Mouse (Mus musculus): ENCODE data around the gene 2610042L04Rik. TPM values are rescaled to one million over a fixed set of nuclear protein-coding genes. Genes with fewer than 3 reads are reported as not detected.
A peak's percentile ranks its signal among the peaks of the same experiment; 100 is the strongest.
"Not testable (repeated sequence)": the region's sequence is repeated elsewhere in the genome, so short reads cannot be mapped to it uniquely, and the experiment has no call there.

Gene 2610042L04Rik
- 4.5 and 5.6 TPM in 2 replicates for polyA plus RNA-seq (2014; fragmentation: Nextera tagmentation; extraction: Ambion mirVana)

DNA sequence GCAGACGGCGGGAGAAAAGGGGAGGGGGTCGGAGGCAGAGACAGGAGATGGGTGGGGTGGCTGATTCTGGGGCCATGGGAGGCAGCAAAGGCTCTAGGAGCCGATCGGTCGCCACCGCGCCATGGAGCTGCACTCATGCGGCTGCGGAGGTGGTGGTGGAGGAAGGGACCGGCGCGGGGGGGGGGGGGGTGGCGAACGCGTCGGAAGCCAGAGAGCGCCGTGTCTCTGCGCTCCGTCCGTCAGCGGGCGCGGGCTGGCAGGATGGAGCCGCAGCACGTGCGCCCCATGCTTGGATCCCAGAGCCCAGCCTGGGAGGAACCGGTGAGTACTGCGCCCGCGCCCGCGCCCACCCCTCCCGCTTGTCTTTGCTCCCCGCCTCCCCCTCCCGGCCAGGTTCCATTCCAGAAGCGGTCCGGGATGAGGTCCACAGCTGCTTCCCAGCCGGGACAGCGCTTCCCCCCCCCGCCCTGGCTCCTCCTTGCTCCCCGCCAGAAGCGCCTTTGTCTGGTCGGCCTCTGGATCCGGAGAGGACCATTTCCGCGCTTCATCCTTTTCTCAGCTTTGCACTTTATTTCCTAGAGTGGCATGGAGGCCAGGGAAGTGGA is at the start of gene 2610042L04Rik:
TSS of gene 2610042L04Rik (plus strand) at position 288 of the 605 bp plus-strand sequence.
- not testable (repeated sequence) for H3K4me1 ChIP-seq (ENCODE audit: control insufficient read depth, insufficient read depth, low read length); H3K36me3 ChIP-seq (ENCODE audit: control insufficient read depth, insufficient read depth, low read length); H3K9me3 ChIP-seq (replicated peaks; ENCODE audit: control insufficient read depth, low read length); H3K27me3 ChIP-seq (replicated peaks; ENCODE audit: control insufficient read depth, insufficient read depth, low read length); H3K27ac ChIP-seq (ENCODE audit: low read depth, low read length); ATAC-seq
- H3K9ac ChIP-seq (ENCODE audit: low read length) = peak within 1 kb of the TSS; percentile 56
- H3K4me3 ChIP-seq (ENCODE audit: low read depth, low read length) = peak within 1 kb of the TSS; percentile 39
- DNase-seq (ENCODE audit: low spot score) = peak; percentile 18
- peak within 1 kb of the TSS; percentile 59 for H3K4me2 ChIP-seq (ENCODE audit: low read length)
- under 1% methylated on average over 17 of the region's 48 CpGs for WGBS

DNA sequence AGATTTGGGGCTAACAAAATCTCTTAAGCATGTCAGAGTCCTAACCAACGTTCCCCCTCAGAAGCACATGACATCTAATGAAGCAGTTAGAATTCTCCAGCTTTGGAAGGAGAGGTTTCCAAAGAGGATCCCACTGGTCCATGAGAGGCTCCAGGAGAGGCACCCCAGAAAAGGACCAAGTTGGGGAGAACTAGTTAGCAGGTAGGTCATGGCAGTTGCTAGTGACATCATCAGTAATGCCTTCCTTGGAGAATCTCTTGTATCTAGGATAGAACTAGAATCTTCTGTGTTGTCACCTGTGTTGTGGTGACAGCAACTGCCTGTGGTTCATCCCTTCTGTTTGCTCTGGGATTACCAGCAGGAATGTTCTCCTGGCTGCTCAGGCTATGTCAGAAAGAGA is 17.6 kb upstream of the 2610042L04Rik start, which contains the start of gene Gm3149:
TSS of gene Gm3149 (plus strand) at position 301 of the 400 bp plus-strand sequence.
- not testable (repeated sequence) for H3K4me1 ChIP-seq (ENCODE audit: control insufficient read depth, insufficient read depth, low read length); H3K9ac ChIP-seq (ENCODE audit: low read length); H3K4me3 ChIP-seq (ENCODE audit: low read depth, low read length); H3K27me3 ChIP-seq (replicated peaks; ENCODE audit: control insufficient read depth, insufficient read depth, low read length); H3K4me2 ChIP-seq (ENCODE audit: low read length); H3K36me3 ChIP-seq (ENCODE audit: control insufficient read depth, insufficient read depth, low read length); DNase-seq (ENCODE audit: low spot score); H3K9me3 ChIP-seq (replicated peaks; ENCODE audit: control insufficient read depth, low read length); H3K27ac ChIP-seq (ENCODE audit: low read depth, low read length); ATAC-seq
- no CpG with 5 or more reads among the region's 1 CpGs for WGBS

DNA sequence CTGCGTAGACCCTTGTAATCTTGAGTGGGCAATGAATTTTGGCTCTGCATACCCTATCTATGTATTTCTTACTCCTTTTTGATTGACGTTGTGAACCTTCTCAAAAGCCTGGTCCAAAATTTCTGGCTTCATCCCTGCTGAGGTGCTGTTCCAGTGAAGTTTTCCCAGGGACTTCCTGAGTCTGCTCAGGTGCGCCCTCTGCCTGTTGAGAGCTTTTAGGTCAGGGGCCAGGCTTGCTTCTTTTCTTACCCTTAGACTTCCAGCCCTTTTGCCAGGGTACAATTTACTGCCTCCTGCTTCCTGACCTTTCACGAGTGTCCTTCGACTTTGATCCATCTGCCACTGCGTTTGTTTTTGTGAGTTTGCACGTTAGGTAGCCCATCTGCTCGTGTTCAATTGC is 943 bp downstream of the 2610042L04Rik start:
- DNase-seq (ENCODE audit: low spot score); H3K4me3 ChIP-seq (ENCODE audit: low read depth, low read length); H3K27me3 ChIP-seq (replicated peaks; ENCODE audit: control insufficient read depth, insufficient read depth, low read length); H3K4me2 ChIP-seq (ENCODE audit: low read length); H3K9ac ChIP-seq (ENCODE audit: low read length); H3K4me1 ChIP-seq (ENCODE audit: control insufficient read depth, insufficient read depth, low read length); H3K9me3 ChIP-seq (replicated peaks; ENCODE audit: control insufficient read depth, low read length); H3K27ac ChIP-seq (ENCODE audit: low read depth, low read length); H3K36me3 ChIP-seq (ENCODE audit: control insufficient read depth, insufficient read depth, low read length); ATAC-seq: not testable (repeated sequence)
- WGBS = 4% methylated on average over 6 of the region's 8 CpGs

DNA sequence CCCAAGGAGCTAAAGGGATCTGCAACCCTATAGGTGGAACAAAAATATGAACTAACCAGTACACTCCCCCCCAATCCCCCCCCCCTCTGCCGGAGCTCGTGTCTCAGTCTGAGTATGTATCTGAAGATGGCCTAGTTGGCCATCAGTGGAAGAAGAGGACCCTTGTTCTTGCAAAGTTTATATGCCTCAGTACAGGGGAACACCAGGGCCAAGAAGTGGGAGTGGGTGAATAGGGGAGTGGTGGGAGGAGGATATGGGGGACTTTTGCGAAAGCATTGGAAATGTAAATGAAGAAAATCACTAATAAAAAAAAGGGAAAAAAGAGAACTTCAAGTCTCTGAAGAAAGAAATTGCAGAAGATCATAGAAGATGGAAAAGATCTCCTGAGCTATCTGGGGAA is 34.4 kb downstream of the 2610042L04Rik start:
- 92% methylated on average over 3 of the region's 3 CpGs for WGBS
- ATAC-seq; H3K9me3 ChIP-seq (replicated peaks; ENCODE audit: control insufficient read depth, low read length); H3K9ac ChIP-seq (ENCODE audit: low read length); DNase-seq (ENCODE audit: low spot score); H3K4me1 ChIP-seq (ENCODE audit: control insufficient read depth, insufficient read depth, low read length); H3K27ac ChIP-seq (ENCODE audit: low read depth, low read length); H3K36me3 ChIP-seq (ENCODE audit: control insufficient read depth, insufficient read depth, low read length); H3K27me3 ChIP-seq (replicated peaks; ENCODE audit: control insufficient read depth, insufficient read depth, low read length); H3K4me3 ChIP-seq (ENCODE audit: low read depth, low read length); H3K4me2 ChIP-seq (ENCODE audit: low read length): not testable (repeated sequence)

DNA sequence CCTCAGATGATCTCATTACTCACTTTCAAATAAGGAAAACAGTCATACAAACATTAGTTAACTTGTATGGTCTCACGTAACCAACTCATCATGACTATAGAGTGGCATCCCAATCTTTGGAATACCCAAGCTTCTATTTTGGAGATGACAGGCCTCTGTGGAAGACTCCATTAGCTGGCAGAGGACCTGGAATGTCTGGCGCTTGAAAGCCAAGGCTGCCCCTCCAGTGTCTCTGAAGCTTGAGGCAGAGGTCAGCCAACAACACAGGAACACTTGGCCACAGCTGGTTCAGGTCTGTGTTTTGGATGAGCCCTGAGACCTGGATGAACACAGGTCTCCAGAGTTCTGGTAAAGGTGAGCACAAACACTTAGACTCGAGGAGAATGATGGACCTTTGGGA is 35.1 kb downstream of the 2610042L04Rik start:
- WGBS = 78% methylated on average over 3 of the region's 3 CpGs
- H3K27me3 ChIP-seq (replicated peaks; ENCODE audit: control insufficient read depth, insufficient read depth, low read length) = not testable (repeated sequence)

DNA sequence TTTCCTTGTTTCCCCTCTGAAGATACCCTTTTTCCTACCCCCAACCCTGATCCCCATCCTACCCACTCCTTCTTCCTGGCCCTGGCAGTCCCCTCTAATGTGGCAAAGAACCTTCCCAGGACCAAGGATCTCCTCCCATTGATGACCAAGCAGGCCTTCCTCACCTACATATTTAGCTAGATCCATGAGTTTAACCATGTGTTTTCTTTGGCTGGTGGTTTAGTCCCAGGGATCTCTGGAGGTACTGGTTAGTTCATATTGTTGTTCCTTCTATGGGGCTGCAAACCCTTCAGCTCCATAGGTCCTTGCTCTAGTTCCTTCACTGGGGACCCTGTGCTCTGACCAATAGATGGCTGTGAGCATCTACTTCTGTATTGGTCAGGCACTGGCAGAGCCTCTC is 43.3 kb downstream of the 2610042L04Rik start:
- H3K36me3 ChIP-seq (ENCODE audit: control insufficient read depth, insufficient read depth, low read length); H3K9me3 ChIP-seq (replicated peaks; ENCODE audit: control insufficient read depth, low read length); H3K9ac ChIP-seq (ENCODE audit: low read length); H3K4me2 ChIP-seq (ENCODE audit: low read length); H3K27me3 ChIP-seq (replicated peaks; ENCODE audit: control insufficient read depth, insufficient read depth, low read length); H3K4me1 ChIP-seq (ENCODE audit: control insufficient read depth, insufficient read depth, low read length); H3K4me3 ChIP-seq (ENCODE audit: low read depth, low read length); H3K27ac ChIP-seq (ENCODE audit: low read depth, low read length); DNase-seq (ENCODE audit: low spot score); ATAC-seq: not testable (repeated sequence)

More for the DNA sequence above, 35.1 kb downstream of the 2610042L04Rik start:
- H3K9me3 ChIP-seq (replicated peaks; ENCODE audit: control insufficient read depth, low read length); ATAC-seq; H3K9ac ChIP-seq (ENCODE audit: low read length); H3K4me1 ChIP-seq (ENCODE audit: control insufficient read depth, insufficient read depth, low read length); H3K36me3 ChIP-seq (ENCODE audit: control insufficient read depth, insufficient read depth, low read length); DNase-seq (ENCODE audit: low spot score); H3K4me2 ChIP-seq (ENCODE audit: low read length); H3K27ac ChIP-seq (ENCODE audit: low read depth, low read length); H3K4me3 ChIP-seq (ENCODE audit: low read depth, low read length): not testable (repeated sequence)

DNA sequence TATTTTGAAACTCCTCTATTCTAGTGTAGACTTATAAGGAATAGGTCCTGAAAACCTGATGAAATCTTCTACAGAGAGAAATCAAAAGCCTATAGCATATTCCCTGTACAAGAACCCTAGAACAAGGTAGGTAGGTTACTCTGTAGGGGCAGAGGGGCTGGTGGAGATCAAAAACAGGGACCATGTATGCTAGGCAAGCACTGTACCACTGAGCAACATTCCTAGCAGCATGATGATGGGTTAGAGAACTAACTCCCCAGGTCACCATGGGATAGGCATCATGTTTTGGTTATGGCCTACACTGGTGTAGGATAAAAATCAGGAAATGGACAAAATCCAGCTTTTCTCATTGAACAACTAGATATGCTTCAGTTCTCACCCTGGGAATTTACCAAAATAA is 51.0 kb downstream of the 2610042L04Rik start:
- not testable (repeated sequence) for H3K27ac ChIP-seq (ENCODE audit: low read depth, low read length); H3K4me2 ChIP-seq (ENCODE audit: low read length); DNase-seq (ENCODE audit: low spot score); H3K27me3 ChIP-seq (replicated peaks; ENCODE audit: control insufficient read depth, insufficient read depth, low read length); H3K4me3 ChIP-seq (ENCODE audit: low read depth, low read length); H3K36me3 ChIP-seq (ENCODE audit: control insufficient read depth, insufficient read depth, low read length); H3K9ac ChIP-seq (ENCODE audit: low read length); H3K4me1 ChIP-seq (ENCODE audit: control insufficient read depth, insufficient read depth, low read length); H3K9me3 ChIP-seq (replicated peaks; ENCODE audit: control insufficient read depth, low read length); ATAC-seq

DNA sequence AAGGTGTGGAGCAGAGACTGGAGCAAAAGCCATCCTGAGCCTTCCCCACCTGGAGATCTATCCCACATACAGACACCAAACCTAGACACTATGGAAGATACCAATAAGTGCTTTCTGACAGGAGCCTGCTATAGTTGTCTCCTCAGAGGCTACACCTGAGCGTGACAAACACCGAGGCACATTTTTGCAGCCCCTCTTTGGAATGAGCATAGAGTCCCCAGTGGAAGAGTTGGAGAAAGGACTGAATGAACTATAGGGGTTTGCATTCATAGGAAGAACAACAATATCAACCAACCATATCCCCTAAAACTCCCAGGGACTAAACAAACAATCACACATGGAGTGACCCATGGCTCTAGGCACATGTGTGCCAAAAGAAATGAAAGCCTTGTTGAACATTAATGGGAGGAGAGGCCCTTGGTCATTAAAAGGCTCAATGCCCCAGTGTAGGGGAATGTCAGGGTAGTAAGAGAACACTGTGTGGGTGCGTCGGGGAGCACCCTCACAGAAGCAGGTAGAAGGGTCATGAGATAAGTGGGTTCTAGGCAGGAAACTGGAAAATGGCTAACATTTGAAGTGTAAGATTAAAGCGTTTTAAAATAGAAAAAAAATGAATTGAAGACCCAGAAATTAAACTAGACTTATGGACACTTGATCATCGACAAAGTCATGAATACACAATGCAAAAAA is 58.4 kb downstream of the 2610042L04Rik start:
- H3K27ac ChIP-seq (ENCODE audit: low read depth, low read length); ATAC-seq; H3K4me3 ChIP-seq (ENCODE audit: low read depth, low read length); H3K4me2 ChIP-seq (ENCODE audit: low read length); H3K9ac ChIP-seq (ENCODE audit: low read length); H3K9me3 ChIP-seq (replicated peaks; ENCODE audit: control insufficient read depth, low read length); H3K27me3 ChIP-seq (replicated peaks; ENCODE audit: control insufficient read depth, insufficient read depth, low read length); DNase-seq (ENCODE audit: low spot score); H3K36me3 ChIP-seq (ENCODE audit: control insufficient read depth, insufficient read depth, low read length); H3K4me1 ChIP-seq (ENCODE audit: control insufficient read depth, insufficient read depth, low read length): not testable (repeated sequence)
- 88% methylated on average over 2 of the region's 6 CpGs for WGBS

DNA sequence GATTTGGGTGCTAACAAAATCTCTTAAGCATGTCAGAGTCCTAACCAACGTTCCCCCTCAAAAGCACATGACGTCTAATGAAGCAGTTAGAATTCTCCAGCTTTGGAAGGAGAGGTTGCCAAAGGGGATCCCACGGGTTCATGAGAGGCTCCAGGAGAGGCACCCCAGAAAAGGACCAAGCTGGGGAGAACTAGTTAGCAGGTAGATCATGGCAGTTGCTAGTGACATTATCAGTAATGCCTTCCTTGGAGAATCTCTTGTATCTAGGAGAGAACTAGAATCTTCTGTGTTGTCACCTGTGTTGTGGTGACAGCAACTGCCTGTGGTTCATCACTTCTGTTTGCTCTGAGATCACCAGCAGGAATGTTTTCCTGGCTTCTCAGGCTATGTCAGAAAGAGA is 62.7 kb downstream of the 2610042L04Rik start, which contains the start of gene Gm3159:
TSS of gene Gm3159 (plus strand) at position 301 of the 400 bp plus-strand sequence.
- H3K4me1 ChIP-seq (ENCODE audit: control insufficient read depth, insufficient read depth, low read length); H3K4me3 ChIP-seq (ENCODE audit: low read depth, low read length); H3K4me2 ChIP-seq (ENCODE audit: low read length); H3K27ac ChIP-seq (ENCODE audit: low read depth, low read length); ATAC-seq; H3K9me3 ChIP-seq (replicated peaks; ENCODE audit: control insufficient read depth, low read length); H3K9ac ChIP-seq (ENCODE audit: low read length); H3K27me3 ChIP-seq (replicated peaks; ENCODE audit: control insufficient read depth, insufficient read depth, low read length); H3K36me3 ChIP-seq (ENCODE audit: control insufficient read depth, insufficient read depth, low read length); DNase-seq (ENCODE audit: low spot score): not testable (repeated sequence)
- WGBS = 80% methylated on average over 1 of the region's 3 CpGs
